Mouse (Mus musculus) left cerebral cortex, postnatal 14 days (tissue): ENCODE measurements around the gene Fam107b. TPM values are rescaled to one million over a fixed set of nuclear protein-coding genes. Genes with fewer than 3 reads are reported as not detected.
A peak's percentile ranks its signal among the peaks of the same experiment; 100 is the strongest.
"Not testable (repeated sequence)": the region's sequence is repeated elsewhere in the genome, so short reads cannot be mapped to it uniquely, and the experiment has no call there.

Source experiments
- DNase-seq, 2 experiments: peaks; one replicate each; pipeline ENCODE4 v3.0.0; 2021 to 2022; ENCODE audit warnings: low spot score in 2 of 2, mixed read lengths in 1 of 2
- intact Hi-C: fragments of 180-260 bp; cut with DNase I; formaldehyde crosslinking; loops from one replicate; pipeline ENCODE4 v1.15.1; 2025
- total RNA-seq, 2 experiments: library from RNA; stranded (reverse); gene quantifications; 2 replicates each; pipeline ENCODE4 v1.2.3; 2021

Gene Fam107b
- total RNA-seq, 2 experiments from 2014 or later = 9.3 to 10.5 TPM

GRCm38 (mm10) chr2:3704311-3705162, 134.2 kb downstream of the Fam107b start:
- DNase-seq = no peak
- intact Hi-C loops = no loop called here

DNA sequence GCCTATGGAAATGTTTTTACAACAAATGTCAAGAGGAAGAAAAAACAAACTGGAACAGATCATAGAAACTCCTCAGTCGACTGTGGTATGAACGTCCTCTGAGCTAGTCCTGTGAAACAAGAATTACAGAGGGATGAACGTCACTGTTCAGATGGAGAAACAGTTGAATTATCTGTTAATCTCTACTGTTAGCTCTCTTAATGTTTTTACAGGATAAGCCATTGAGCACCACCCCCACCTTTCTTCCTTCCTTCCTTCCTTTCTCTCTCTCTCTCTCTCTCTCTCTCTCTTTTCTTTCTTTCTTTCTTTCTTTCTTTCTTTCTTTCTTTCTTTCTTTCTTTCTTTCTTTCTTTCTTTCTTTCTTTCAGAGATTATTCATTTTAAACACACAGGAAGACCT, 135.0 kb downstream of the Fam107b start:
- DNase-seq, intact Hi-C loops: not testable (repeated sequence)

DNA sequence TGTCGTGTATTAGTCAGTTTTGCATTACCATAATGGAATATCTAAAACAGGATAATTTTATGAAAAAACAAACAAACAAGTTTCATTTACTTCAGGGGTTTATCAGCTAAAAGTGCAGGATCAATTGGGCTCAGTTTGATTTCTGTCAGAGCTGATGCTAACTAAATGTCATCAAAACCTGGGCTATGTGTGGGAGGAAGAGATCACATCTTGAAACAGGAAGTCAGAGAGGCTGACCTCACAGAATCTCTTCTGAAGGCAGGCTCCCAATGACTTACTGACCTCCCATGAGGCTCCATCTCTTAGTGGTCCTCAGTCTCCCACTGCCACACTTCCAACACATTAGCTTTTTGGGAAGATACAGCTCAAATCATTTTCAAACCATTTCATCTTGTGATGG, 136.9 kb downstream of the Fam107b start:
- DNase-seq = no peak
- intact Hi-C loops = no loop called here

DNA sequence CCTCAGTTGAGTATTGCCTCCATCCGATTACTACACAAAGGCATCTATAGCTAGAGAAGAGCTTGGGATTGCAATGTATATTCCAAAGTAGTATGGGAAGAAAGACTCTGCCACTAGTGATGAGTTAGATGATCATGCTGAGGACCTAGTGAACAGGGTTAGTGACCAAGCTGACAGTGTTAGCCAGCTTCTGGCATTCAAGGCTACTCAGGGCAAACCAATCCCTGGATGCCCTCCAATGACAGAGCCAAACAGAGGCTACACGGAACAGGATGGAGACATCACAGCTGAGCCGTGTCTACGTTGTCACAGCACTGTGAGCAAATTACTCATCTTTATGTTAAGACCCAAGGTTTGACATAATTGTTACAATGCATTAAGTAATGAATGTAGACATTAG, 138.3 kb downstream of the Fam107b start:
- intact Hi-C loops = no loop called here
- no peak for DNase-seq

GRCm38 (mm10) chr2:3709882-3710281, 139.6 kb downstream of the Fam107b start:
- DNase-seq = no peak
- intact Hi-C loops = no loop called here

DNA sequence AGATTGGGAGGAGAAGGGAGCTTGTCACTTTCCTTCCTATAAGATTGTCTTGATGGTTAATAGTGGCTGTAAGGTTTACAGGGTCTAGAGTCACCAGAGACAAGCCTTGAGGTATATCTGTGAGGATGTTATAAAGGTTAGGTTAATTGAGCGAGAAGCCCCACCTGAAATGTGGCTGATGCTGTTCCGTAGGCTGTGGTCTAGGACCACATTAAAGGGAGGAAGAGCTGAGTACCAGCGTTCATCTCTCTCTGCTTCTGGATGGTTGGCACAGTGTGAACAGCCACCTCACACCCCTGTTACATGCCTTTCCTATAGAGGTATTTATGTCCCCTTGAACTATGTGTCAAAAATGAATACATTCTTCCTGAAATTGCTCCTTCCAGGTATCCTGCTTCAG, 140.2 kb downstream of the Fam107b start:
- intact Hi-C loops = no loop called here
- no peak for DNase-seq

- intact Hi-C loops = no loop called here
- no peak for DNase-seq
These were observed 142.2 kb downstream of the Fam107b start for GRCm38 (mm10) chr2:3712369-3713042.

GRCm38 (mm10) chr2:3713212-3713681, 143.0 kb downstream of the Fam107b start:
- intact Hi-C loops = no loop called here
- peak; percentile 90 to 91 for DNase-seq

- intact Hi-C loops = no loop called here
- DNase-seq = no peak
These were observed 143.5 kb downstream of the Fam107b start for GRCm38 (mm10) chr2:3713682-3714361.

DNA sequence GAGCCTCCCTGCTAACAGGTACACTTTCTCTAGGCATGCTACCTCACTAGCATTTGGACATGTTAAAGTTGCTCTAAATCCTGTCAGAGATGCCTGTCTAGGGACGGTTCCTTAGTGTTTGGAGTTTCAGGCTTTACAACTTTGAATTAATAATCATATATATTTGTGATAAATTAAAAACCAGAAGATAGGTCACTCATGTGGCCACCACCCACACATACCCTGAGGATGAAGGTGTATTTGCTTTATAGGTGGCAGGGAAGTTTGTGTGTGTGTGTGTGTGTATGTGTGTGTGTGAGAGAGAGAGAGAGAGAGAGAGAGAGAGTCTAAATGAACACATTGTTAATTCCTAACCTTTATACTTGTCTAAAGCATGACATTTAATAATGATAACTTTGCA, 144.2 kb downstream of the Fam107b start:
- DNase-seq = no peak
- intact Hi-C loops = no loop called here

DNA sequence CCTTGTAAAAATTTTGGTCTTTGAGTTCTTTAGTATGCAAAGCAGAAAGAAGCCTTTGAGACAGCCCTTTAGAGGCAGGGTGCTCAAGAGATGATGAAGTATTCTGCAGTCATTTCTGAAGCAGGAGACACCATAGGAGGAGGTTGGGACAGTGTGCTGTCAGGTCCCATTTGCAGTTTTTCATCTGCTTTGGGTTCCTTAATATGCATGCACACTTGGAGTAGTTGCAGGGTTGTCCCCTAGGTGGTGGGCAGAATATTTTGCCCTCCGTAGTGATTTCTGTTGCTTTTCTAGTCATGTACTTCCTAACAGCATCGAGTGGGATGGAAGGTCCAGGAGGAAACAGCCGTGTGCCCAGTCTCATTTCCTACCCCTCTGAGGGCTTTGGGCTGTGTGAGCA, 145.1 kb downstream of the Fam107b start:
- no peak for DNase-seq
- intact Hi-C loops = no loop called here

DNA sequence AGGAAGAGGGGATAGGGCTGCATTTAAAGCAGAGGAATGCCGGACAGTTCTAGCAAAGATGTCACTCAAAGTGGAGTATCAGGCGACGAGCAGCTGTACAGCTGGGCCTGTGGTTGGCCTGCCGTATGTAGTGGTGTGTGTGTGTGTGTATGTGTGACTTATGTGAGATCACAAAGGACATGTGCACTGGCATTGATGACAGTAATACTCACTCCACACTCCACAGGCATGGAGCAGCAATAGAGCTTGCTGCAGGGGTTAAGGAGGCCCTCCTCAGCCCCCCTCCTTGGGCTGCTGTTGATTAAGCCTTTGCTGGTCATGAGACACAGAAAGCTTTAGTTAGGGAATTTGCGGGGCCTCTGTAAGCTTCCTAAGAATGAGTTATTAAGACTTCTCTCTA, 147.0 kb downstream of the Fam107b start:
- intact Hi-C loops = no loop called here
- DNase-seq = no peak

DNA sequence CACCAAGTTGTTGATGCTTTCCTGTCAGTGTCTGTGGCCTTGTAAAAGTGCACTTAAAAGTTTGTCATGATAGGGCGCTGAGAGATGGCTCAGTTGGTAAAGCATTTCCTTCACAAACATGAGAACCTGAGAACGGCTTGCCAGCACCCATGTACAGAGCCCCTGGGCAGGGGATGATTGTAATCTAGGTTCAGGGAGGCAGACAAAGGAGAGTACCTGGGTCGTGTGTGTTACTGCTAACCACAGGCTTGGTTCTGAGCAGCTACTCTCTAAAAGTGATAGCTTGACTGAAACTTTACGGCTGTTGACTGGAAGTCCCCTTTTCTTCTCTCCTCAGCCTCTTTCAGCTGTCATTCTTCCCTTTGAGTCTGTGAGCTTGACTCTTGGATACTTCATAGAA, 147.6 kb downstream of the Fam107b start:
- no peak for DNase-seq
- intact Hi-C loops = no loop called here

GRCm38 (mm10) chr2:3719436-3720121, 149.3 kb downstream of the Fam107b start:
- intact Hi-C loops, DNase-seq: not testable (repeated sequence)

DNA sequence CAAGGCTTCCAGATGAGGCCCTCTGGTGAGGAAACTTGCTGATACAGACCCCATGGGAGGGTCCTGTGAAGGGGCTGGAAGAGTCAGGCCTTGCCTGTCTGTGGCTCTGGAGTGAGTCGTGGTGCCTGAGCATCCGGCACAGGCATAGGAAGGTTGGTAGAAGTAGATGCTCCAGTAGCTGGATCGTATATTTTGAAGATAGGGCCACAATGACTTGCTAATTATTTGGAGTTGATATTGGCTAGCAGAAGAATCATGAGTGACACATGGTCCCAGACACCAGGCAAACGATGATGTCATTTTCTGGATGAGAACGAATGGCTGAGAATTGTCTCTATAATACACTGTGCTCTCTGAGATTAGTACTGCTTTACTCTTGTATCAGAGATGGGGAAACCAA, 150.8 kb downstream of the Fam107b start:
- intact Hi-C loops = no loop called here
- DNase-seq = no peak

DNA sequence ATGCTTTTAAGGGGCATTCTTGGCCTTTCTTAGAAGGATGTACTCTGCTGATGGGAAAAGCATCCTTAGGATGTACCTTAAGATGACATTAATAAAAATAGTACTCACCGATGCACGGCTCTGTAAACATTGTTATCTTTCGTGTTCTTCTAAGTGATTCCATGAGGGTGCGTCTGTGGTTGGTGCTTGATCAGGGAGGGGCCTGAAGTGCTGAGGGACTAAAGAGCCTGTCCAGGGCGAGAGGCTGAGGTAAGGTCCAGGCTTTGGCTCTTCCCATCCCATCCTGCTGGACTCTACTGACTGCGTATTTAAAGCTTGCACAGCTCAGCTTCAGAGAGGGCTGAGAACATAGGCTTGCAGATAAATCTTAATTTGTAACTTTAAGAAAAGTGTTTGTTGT, 151.7 kb downstream of the Fam107b start:
- DNase-seq = no peak
- intact Hi-C loops = no loop called here

DNA sequence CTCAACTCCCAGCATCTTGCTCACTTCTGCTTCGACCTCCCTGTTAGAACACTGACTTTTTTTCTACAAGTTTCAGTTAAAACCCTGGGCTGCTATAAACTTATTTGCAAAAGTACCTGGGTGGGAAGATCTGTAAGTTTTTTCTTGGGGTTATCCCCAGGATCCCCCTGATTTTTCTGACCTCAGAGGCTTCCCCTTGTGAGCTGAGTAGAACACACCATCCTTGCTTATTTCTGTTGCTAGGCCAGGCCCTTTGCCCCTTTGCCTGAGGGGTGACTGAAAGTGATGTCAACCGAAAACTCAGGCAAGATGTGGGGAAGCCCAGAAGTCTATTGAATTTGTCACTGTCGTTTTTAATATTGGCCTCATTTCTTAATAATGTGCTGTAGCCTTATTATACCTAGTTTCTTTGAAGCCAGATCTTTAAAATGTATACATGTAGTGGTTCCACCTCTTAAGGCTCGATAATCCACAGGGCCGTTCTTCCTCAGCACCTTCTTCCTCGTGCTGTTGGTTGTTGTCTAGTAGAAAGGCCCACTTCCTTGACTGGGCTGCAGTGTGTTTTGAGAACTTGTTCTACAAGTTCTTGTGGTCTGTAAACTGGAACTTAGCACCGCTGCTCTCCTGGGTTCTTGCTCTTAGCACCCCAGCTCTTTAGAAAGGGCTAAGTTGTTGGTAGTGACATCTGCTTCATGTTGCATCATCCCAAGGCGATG, 153.3 kb downstream of the Fam107b start:
- intact Hi-C loops = no loop called here
- DNase-seq = no peak

- peak; percentile 22 to 52 for DNase-seq
These were observed 156.3 kb downstream of the Fam107b start for GRCm38 (mm10) chr2:3726501-3727078.

More at GRCm38 (mm10) chr2:3726501-3727078, 156.3 kb downstream of the Fam107b start:
- intact Hi-C loops = no loop called here
